Mouse (Mus musculus) ES-Bruce4 (cell line): ENCODE results near the gene Os9.

Experiments
- CTCF ChIP-seq: IDR thresholded peaks from one replicate; pipeline ENCODE4 v1.8.1; 2011; ENCODE audit warnings: low read depth, low read length
- EP300 ChIP-seq: IDR thresholded peaks from 2 replicates; pipeline ENCODE4 v1.6.1; 2011; ENCODE audit warnings: low read depth, low read length; ENCODE audit not compliant: insufficient read depth
- POLR2A ChIP-seq: IDR thresholded peaks from one replicate; pipeline ENCODE4 v1.8.1; 2011; ENCODE audit warnings: low read length; ENCODE audit not compliant: insufficient read depth

DNA sequence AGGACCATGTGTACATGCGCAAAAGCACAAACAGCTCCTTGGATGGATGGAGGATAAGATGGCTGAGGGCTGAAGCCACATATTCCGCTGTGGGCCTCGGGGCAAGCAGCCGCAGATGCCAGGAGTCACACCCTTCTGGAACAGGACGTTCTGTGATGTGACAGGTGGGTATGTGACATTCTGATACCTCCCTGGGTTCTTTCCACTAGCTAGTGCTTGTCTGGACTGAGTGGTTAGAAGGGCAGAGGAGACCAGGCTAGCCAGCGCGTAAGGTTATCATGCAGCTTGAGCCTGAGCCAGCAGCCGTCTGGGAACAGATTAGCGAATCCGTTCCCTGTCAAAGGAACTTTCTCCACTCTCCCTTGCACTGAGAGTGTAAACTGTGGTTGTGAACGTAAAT, 20.0 kb upstream of the Os9 start:
- TF ChIP-seq CTCF = no peak
- TF ChIP-seq POLR2A = no peak
- TF ChIP-seq EP300 = no peak
